Mouse (Mus musculus) thymus, postnatal 10 days (tissue): ENCODE data around the gene Agbl3.

ENCODE experiments used
- DNase-seq, 2 experiments: peaks; one replicate each; pipeline ENCODE4 v3.0.0; 2021; ENCODE audit warnings: low spot score in 2 of 2

Gene Agbl3

GRCm38 (mm10) chr6:34874101-34874921, 94.1 kb downstream of the Agbl3 start:
- DNase-seq = no peak

- peak; percentile 77 to 86 for DNase-seq
Measured at GRCm38 (mm10) chr6:34875268-34875761, 95.1 kb downstream of the Agbl3 start.

GRCm38 (mm10) chr6:34875966-34876834, 96.0 kb downstream of the Agbl3 start:
- peak in 1 of 2 experiments; percentile 31 for DNase-seq

GRCm38 (mm10) chr6:34876835-34877156, 96.6 kb downstream of the Agbl3 start:
- DNase-seq = no peak

- DNase-seq = peak; percentile 92 to 94
Measured at GRCm38 (mm10) chr6:34877509-34878321, 97.5 kb downstream of the Agbl3 start, which contains the start of gene Cyren. Cyren (minus strand) TSS chr6:34878060.

GRCm38 (mm10) chr6:34879101-34879740, 99.0 kb downstream of the Agbl3 start:
- no peak for DNase-seq

GRCm38 (mm10) chr6:34879911-34880475, 99.8 kb downstream of the Agbl3 start:
- DNase-seq = peak in 1 of 2 experiments; percentile 65

- DNase-seq = no peak
Measured at GRCm38 (mm10) chr6:34884724-34885123, 104.5 kb downstream of the Agbl3 start.

- DNase-seq = no peak
Measured at GRCm38 (mm10) chr6:34887131-34887850, 107.1 kb downstream of the Agbl3 start.

GRCm38 (mm10) chr6:34889185-34889584, 109.0 kb downstream of the Agbl3 start:
- no peak for DNase-seq

- DNase-seq = no peak
Measured at GRCm38 (mm10) chr6:34895569-34895968, 115.3 kb downstream of the Agbl3 start.

GRCm38 (mm10) chr6:34896168-34896780, 116.0 kb downstream of the Agbl3 start:
- no peak for DNase-seq

- no peak for DNase-seq
Measured at GRCm38 (mm10) chr6:34899127-34899526, 118.9 kb downstream of the Agbl3 start.

- DNase-seq = no peak
Measured at GRCm38 (mm10) chr6:34900990-34901389, 120.8 kb downstream of the Agbl3 start.

GRCm38 (mm10) chr6:34901911-34902444, 121.7 kb downstream of the Agbl3 start:
- no peak for DNase-seq

- DNase-seq = no peak
Measured at GRCm38 (mm10) chr6:34902578-34902977, 122.3 kb downstream of the Agbl3 start.

- DNase-seq = no peak
Measured at GRCm38 (mm10) chr6:34903441-34903840, 123.2 kb downstream of the Agbl3 start.

GRCm38 (mm10) chr6:34903851-34904250, 123.6 kb downstream of the Agbl3 start:
- no peak for DNase-seq

GRCm38 (mm10) chr6:34904361-34904760, 124.1 kb downstream of the Agbl3 start:
- DNase-seq = no peak
